In the genomic region with DNA sequence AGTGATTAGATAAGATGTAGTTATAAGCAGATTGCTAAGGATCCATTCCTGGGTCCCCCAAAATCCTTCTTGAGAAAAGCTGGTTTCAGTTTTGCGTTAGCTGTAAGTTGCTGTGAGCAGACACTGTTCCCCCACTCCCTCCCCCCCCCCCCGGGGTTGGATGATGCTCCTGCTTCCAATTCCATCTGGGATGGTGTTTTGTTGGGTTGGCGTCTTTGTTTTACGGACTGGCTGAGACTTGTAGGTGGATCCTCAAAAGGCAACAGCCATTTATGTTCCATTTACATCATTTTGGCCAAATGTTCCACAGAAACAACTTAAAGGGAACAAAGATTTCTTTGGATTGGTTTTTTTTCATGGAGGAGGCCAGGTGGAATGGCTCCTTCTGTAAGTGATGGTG, we compare ENCODE assay signal across 13 mouse cellular contexts.
"Had no signal": no experiment of that assay in that cellular context is flagged by ENCODE, and none has a peak within 500 bp of the region (broad histone marks: within the 10 kb centered on the region; RNA-seq: fewer than 3 reads in every experiment).

No protein-coding gene starts in this region.

- DNase-seq: kidney, adult 2 months; kidney, postnatal 25 days; layer of hippocampus, postnatal 36 days; liver; lung, adult 2 months; right cerebral cortex, postnatal 14 days; spleen, adult 18-20 months; thymus, adult 18-20 months; thymus, postnatal 36 days had no signal

- ATAC-seq: intestine, postnatal 0 days; liver, embryonic 12.5 days; lung, postnatal 0 days; midbrain, embryonic 15.5 days had no signal
